ENCODE assay signal across 27 mouse cellular contexts in genomic region chr6:107930439-107931173, GRCm38 (mm10).
DNase-seq lines count a peak whose midpoint lies in the region; ATAC-seq and TF ChIP-seq lines count a peak whose summit lies in the region.
"Had no signal": no experiment of that assay in that cellular context is flagged by ENCODE, and none has a peak within 500 bp of the region (broad histone marks: within the 10 kb centered on the region; RNA-seq: fewer than 3 reads in every experiment).

No protein-coding gene starts in this region.

- peak; percentile 52 for ATAC-seq in hindbrain, embryonic 11.5 days (ENCODE audit: low FRiP score)
- ATAC-seq in hindbrain, embryonic 13.5 days (ENCODE audit: low FRiP score): 0 out of 2 replicates have a peak, but pooled peaks have one; percentile 25
- peak; percentile 59; the same call in 1 of the 2 replicates for ATAC-seq in midbrain, embryonic 14.5 days (ENCODE audit: low FRiP score, low TSS enrichment)
- ATAC-seq: Patski had no signal

- no peak overlapping the region for H3K27ac ChIP-seq in hindbrain, embryonic 11.5 days (ENCODE audit: low read depth, low read length)
- H3K27ac ChIP-seq in hindbrain, embryonic 10.5 days: no peak overlapping the region; the same call in 1 of the 2 replicates
- H3K27ac ChIP-seq in hindbrain, embryonic 13.5 days: peak overlapping the region; percentile 58; the same call in 1 of the 2 replicates
- peak overlapping the region; percentile 21; the same call in 1 of the 2 replicates for H3K27ac ChIP-seq in midbrain, embryonic 14.5 days (replicated peaks; ENCODE audit: low read depth, low read length)
- H3K27ac ChIP-seq: left cerebral cortex, adult 2 months; limb, embryonic 15.5 days; liver, embryonic 15.5 days; macrophage; stomach, postnatal 0 days had no signal

- no peaks in the 10 kb centered on the region for H3K4me1 ChIP-seq in hindbrain, embryonic 11.5 days (replicated peaks; ENCODE audit: control insufficient read depth, insufficient read depth, low read length)
- H3K4me1 ChIP-seq in hindbrain, embryonic 10.5 days (replicated peaks): peaks cover 9% of the 10 kb centered on the region
- peaks cover 16% of the 10 kb centered on the region for H3K4me1 ChIP-seq in hindbrain, embryonic 13.5 days (replicated peaks)
- peaks cover 8% of the 10 kb centered on the region; the same call in 1 of the 2 replicates for H3K4me1 ChIP-seq in midbrain, embryonic 14.5 days (ENCODE audit: control insufficient read depth, insufficient read depth, low read length)
- H3K4me1 ChIP-seq: heart, embryonic 12.5 days; limb, embryonic 15.5 days; liver, embryonic 15.5 days had no signal

- no peaks in the 10 kb centered on the region for H3K27me3 ChIP-seq in hindbrain, embryonic 11.5 days (ENCODE audit: control insufficient read depth, insufficient read depth, low read length)
- H3K27me3 ChIP-seq in hindbrain, embryonic 10.5 days (ENCODE audit: insufficient read depth, poor library complexity, severe bottlenecking): no peaks in the 10 kb centered on the region
- no peaks in the 10 kb centered on the region for H3K27me3 ChIP-seq in hindbrain, embryonic 13.5 days
- H3K27me3 ChIP-seq in midbrain, embryonic 14.5 days (ENCODE audit: control insufficient read depth, insufficient read depth, low read length): no peaks in the 10 kb centered on the region
- H3K27me3 ChIP-seq: heart, embryonic 12.5 days; limb, embryonic 15.5 days; liver, embryonic 15.5 days had no signal

- WGBS in hindbrain, embryonic 11.5 days: 47% methylated on average over 8 of the region's 8 CpGs
- 56% methylated on average over 8 of the region's 8 CpGs for WGBS in hindbrain, embryonic 10.5 days
- 22% methylated on average over 8 of the region's 8 CpGs for WGBS in hindbrain, embryonic 13.5 days
- 25% methylated on average over 8 of the region's 8 CpGs for WGBS in midbrain, embryonic 14.5 days

- no peak overlapping the region for H3K9ac ChIP-seq in hindbrain, embryonic 11.5 days (ENCODE audit: low read depth, low read length)
- H3K9ac ChIP-seq in hindbrain, embryonic 13.5 days: no peak overlapping the region
- H3K9ac ChIP-seq in midbrain, embryonic 14.5 days (replicated peaks; ENCODE audit: low read length): no peak overlapping the region
- H3K9ac ChIP-seq: heart, embryonic 12.5 days; limb, embryonic 15.5 days; liver, embryonic 15.5 days had no signal

- TF ChIP-seq POLR2A in brain, embryonic 14.5 days (IDR thresholded peaks at IDR 0.05; ENCODE audit: borderline replicate concordance, extremely low read depth, insufficient read depth, insufficient read length, poor library complexity, severe bottlenecking): no peak

- TF ChIP-seq CTCF in brain, embryonic 14.5 days (IDR thresholded peaks at IDR 0.05; ENCODE audit: borderline replicate concordance, extremely low read depth, insufficient read depth, insufficient read length): no peak

- H3K36me3 ChIP-seq in hindbrain, embryonic 11.5 days (ENCODE audit: control insufficient read depth, insufficient read depth, low read length): no peaks in the 10 kb centered on the region
- no peaks in the 10 kb centered on the region for H3K36me3 ChIP-seq in hindbrain, embryonic 10.5 days
- no peaks in the 10 kb centered on the region for H3K36me3 ChIP-seq in hindbrain, embryonic 13.5 days
- no peaks in the 10 kb centered on the region for H3K36me3 ChIP-seq in midbrain, embryonic 14.5 days (ENCODE audit: control insufficient read depth, insufficient read depth, low read length)
- H3K36me3 ChIP-seq: G1E; heart, embryonic 12.5 days; limb, embryonic 15.5 days; liver, embryonic 15.5 days had no signal

- no peak overlapping the region for H3K4me2 ChIP-seq in hindbrain, embryonic 11.5 days (replicated peaks; ENCODE audit: low read depth, low read length)
- no peak overlapping the region for H3K4me2 ChIP-seq in hindbrain, embryonic 13.5 days
- H3K4me2 ChIP-seq in midbrain, embryonic 14.5 days (ENCODE audit: low read length): no peak overlapping the region
- H3K4me2 ChIP-seq: heart, embryonic 12.5 days; limb, embryonic 15.5 days; liver, embryonic 15.5 days had no signal

- peak; percentile 7 for DNase-seq in hindbrain, embryonic 11.5 days (ENCODE audit: low spot score)
- no peak for DNase-seq in hindbrain, embryonic 10.5 days (ENCODE audit: low spot score)
- DNase-seq in brain, embryonic 14.5 days (ENCODE audit: low read depth): peak; percentile 54
- DNase-seq in midbrain, embryonic 14.5 days: peak; percentile 54
- DNase-seq in thymus, adult 18-20 months: no peak
- no peak for DNase-seq in ovary, postnatal 10 days (ENCODE audit: low spot score)
- DNase-seq: adrenal gland, postnatal 36 days; B cell, adult 2 months; cerebellum, adult 18-20 months; cerebellum, postnatal 14 days; gastrocnemius, postnatal 25 days; heart, adult 18-20 months; heart, postnatal 10 days; kidney, adult 18-20 months; kidney, postnatal 4 days; layer of hippocampus, adult 9-11 months; left cerebral cortex, postnatal 4 days; right cerebral cortex, postnatal 14 days had no signal

- no peaks in the 10 kb centered on the region for H3K9me3 ChIP-seq in hindbrain, embryonic 11.5 days (ENCODE audit: control insufficient read depth, low read length)
- no peaks in the 10 kb centered on the region for H3K9me3 ChIP-seq in hindbrain, embryonic 10.5 days
- H3K9me3 ChIP-seq in hindbrain, embryonic 13.5 days: no peaks in the 10 kb centered on the region
- H3K9me3 ChIP-seq in midbrain, embryonic 14.5 days (ENCODE audit: control insufficient read depth, low read length): no peaks in the 10 kb centered on the region
- H3K9me3 ChIP-seq: heart, embryonic 12.5 days; limb, embryonic 15.5 days; liver, embryonic 15.5 days had no signal

- no peak overlapping the region for H3K4me3 ChIP-seq in hindbrain, embryonic 11.5 days (ENCODE audit: low read depth, low read length)
- no peak overlapping the region for H3K4me3 ChIP-seq in hindbrain, embryonic 10.5 days
- H3K4me3 ChIP-seq in hindbrain, embryonic 13.5 days: no peak overlapping the region
- H3K4me3 ChIP-seq in midbrain, embryonic 14.5 days (replicated peaks; ENCODE audit: low read depth, low read length): no peak overlapping the region
- H3K4me3 ChIP-seq: heart, embryonic 12.5 days; left cerebral cortex, adult 2 months; limb, embryonic 15.5 days; liver, embryonic 15.5 days had no signal

Comparison
In these comparisons a context has a peak if more than half of its experiments do, and no peak if none do; other contexts are left out.
1. DNase-seq: peak in hindbrain, embryonic 11.5 days (single experiment), brain, embryonic 14.5 days (single experiment) and midbrain, embryonic 14.5 days (single experiment); none in hindbrain, embryonic 10.5 days (single experiment), thymus, adult 18-20 months (0 of 2) and ovary, postnatal 10 days (single experiment).
2. H3K27ac ChIP-seq: peak in hindbrain, embryonic 13.5 days (single experiment) and midbrain, embryonic 14.5 days (single experiment); none in hindbrain, embryonic 11.5 days (single experiment) and hindbrain, embryonic 10.5 days (single experiment).
3. Peak in every context shown above with its lines, with median percentiles within 50 percentile points of each other: ATAC-seq.